Mouse (Mus musculus): Measurements from ENCODE around the gene Rspry1. TPM values are rescaled to one million over a fixed set of nuclear protein-coding genes. Genes with fewer than 3 reads are reported as not detected.

Gene Rspry1
- total RNA-seq (2014; rRNA removed) (29.6 and 36.1 TPM in 2 replicates), polyA plus RNA-seq (2015; fragmentation: Nextera tagmentation; extraction: Ambion mirVana) (31.4 and 34.1 TPM in 2 replicates)

DNA sequence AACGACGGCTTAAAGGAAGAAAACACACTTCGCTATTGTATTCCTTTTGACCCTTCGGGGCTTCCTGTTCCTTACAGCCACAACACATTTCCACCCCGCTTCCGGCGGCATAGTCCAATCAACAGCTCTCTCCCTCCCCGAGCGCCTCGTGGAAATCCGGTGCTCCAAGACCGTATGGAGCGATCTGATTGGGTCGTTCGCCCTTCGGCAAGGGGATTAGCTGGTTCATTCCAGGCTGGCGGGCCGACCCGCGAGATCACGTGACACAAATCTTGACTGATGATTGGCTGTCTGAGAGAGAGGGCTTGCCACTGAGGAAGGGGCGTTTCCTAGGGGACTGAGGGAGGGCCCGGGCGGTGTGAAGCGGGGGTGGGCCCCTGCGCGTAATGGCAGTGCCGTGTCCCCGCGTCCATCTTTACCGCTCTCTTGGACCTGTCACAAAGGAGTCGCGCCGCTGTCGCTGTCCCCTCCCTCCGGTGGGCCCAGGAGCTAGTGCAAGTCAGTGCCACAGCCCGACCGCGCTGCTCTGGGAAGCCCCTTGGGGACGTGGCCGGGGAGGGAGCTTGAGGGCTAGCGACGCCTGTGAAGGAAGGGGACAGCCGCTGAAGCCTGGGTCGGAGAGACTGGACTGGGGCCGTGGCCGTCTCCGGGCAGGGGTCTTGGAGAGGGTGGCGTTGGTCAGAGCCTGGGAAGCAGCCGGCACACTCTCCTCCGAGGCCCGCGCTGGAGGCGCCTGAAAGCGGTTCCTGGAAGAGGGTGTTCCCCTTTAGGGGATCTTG, at the start of gene Rspry1, which contains the start of gene Fam192a:
TSS of gene Rspry1 (plus strand) at position 331 of the 779 bp plus-strand sequence.
TSS of gene Fam192a (minus strand) at position 391 of the 779 bp plus-strand sequence.
- Histone ChIP-seq H3K27me3 (ENCODE audit: insufficient read depth, low read length) (no peaks in the 10 kb centered on the region), H3K9me3 (ENCODE audit: low read length) (no peaks in the 10 kb centered on the region), H3K9ac (replicated peaks; ENCODE audit: low read length) (peak within 1 kb of the TSS; percentile 93), H3K4me1 (ENCODE audit: insufficient read depth, low read length) (peaks cover 16% of the 10 kb centered on the region; the same call in 1 of the 2 replicates), H3K4me2 (ENCODE audit: low read depth, low read length) (peak within 1 kb of the TSS; percentile 100), H3K4me3 (ENCODE audit: low read length) (peak within 1 kb of the TSS; percentile 98), H3K36me3 (ENCODE audit: insufficient read depth, low read length) (no peaks in the 10 kb centered on the region), H3K27ac (peak within 1 kb of the TSS; percentile 97)
- TF ChIP-seq CTCF (IDR thresholded peaks at IDR 0.05; ENCODE audit: low read depth) = no peak
- ATAC-seq (peak; percentile 100), DNase-seq (ENCODE audit: low spot score) (peak; percentile 100)
- under 1% methylated on average over 55 of the region's 55 CpGs for WGBS

DNA sequence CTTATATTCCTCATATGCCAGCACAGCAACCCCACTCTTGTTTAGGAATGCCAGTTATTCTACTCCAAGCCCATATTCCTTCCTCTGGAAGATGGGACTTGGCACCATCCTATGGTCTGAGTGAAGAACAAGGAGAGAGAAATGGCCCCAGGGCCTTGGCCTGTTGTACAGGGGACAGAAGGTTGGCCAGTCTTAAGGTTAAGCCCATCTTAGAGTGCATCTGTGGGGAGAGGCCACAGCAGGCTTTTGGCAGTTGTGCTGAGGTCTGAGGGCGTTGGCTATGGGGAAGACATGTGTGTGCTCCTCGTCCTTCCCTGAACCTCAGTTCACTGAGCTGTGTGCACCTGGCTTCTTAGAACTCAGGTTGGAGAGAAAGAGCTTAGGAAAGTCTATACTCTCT, 49.0 kb upstream of the Rspry1 start:
- ATAC-seq = no peak

DNA sequence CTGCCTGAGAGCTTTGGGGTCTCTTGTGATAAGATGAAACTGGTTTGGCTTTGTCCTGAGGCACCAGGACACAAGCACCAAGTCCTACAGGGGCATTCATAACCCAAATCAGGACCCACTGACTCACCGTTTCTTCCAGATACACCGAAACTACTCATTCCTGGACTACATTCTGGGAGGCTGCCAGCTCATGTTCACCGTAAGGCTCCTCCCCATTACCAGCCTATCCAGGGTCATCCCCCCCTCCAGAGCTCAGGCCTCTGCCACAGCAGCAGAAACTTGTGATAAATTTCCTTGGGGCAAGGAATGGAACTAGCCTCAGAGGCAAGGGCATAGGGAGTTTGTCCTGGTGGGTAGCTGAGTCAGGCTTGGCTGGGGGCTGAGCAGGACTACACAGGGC, 44.5 kb upstream of the Rspry1 start:
- H3K4me2 ChIP-seq (ENCODE audit: low read depth, low read length) = no peak overlapping the region
- H3K27me3 ChIP-seq (ENCODE audit: insufficient read depth, low read length) = no peaks in the 10 kb centered on the region
- peaks cover 8% of the 10 kb centered on the region for H3K4me1 ChIP-seq (ENCODE audit: insufficient read depth, low read length)
- DNase-seq (ENCODE audit: low spot score) = no peak
- no peak overlapping the region for H3K27ac ChIP-seq
- peaks cover 4% of the 10 kb centered on the region; the same call in 1 of the 2 replicates for H3K36me3 ChIP-seq (ENCODE audit: insufficient read depth, low read length)
- 62% methylated on average over 3 of the region's 3 CpGs for WGBS
- no peak overlapping the region for H3K4me3 ChIP-seq (ENCODE audit: low read length)
- H3K9me3 ChIP-seq (ENCODE audit: low read length) = no peaks in the 10 kb centered on the region
- ATAC-seq = no peak
- no peak for TF ChIP-seq CTCF (IDR thresholded peaks at IDR 0.05; ENCODE audit: low read depth)
- H3K9ac ChIP-seq (replicated peaks; ENCODE audit: low read length) = no peak overlapping the region

More for the DNA sequence above, 49.0 kb upstream of the Rspry1 start:
- 0 out of 2 replicates have a peak overlapping the region, but pooled peaks have one; percentile 85 for H3K27ac ChIP-seq
- H3K27me3 ChIP-seq (ENCODE audit: insufficient read depth, low read length) = no peaks in the 10 kb centered on the region
- no peaks in the 10 kb centered on the region for H3K9me3 ChIP-seq (ENCODE audit: low read length)
- no peak overlapping the region for H3K9ac ChIP-seq (replicated peaks; ENCODE audit: low read length)
- TF ChIP-seq CTCF (IDR thresholded peaks at IDR 0.05; ENCODE audit: low read depth) = no peak
- WGBS = 56% methylated on average over 2 of the region's 2 CpGs
- no peak overlapping the region for H3K4me2 ChIP-seq (ENCODE audit: low read depth, low read length)
- no peak for DNase-seq (ENCODE audit: low spot score)
- peaks cover 13% of the 10 kb centered on the region for H3K4me1 ChIP-seq (ENCODE audit: insufficient read depth, low read length)
- H3K4me3 ChIP-seq (ENCODE audit: low read length) = no peak overlapping the region
- H3K36me3 ChIP-seq (ENCODE audit: insufficient read depth, low read length) = no peaks in the 10 kb centered on the region

DNA sequence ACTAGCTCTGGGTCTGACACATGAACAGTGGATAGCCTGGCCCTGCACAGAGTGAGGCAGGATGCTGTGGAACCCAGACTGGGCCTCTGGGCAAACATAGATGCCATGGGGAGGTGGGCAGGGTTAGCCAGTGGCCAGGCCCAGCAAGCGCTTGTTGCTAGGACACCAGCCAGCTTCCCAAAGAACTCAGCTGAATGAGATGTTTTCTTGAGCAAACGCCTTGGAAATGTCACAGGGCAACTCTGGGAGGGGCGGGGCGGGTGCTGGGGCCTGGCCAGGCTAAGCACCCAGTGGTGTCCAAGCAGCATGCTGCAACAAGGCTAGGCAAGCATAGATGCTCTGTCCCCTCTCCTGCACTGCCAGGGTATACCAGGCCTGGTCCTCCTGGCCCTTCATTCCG, 40.5 kb upstream of the Rspry1 start:
- H3K4me1 ChIP-seq (ENCODE audit: insufficient read depth, low read length) = peaks cover 12% of the 10 kb centered on the region
- DNase-seq (ENCODE audit: low spot score) (peak; percentile 81), ATAC-seq (peak; percentile 82)
- no peak overlapping the region for H3K4me2 ChIP-seq (ENCODE audit: low read depth, low read length)
- H3K36me3 ChIP-seq (ENCODE audit: insufficient read depth, low read length) = peaks cover 4% of the 10 kb centered on the region; the same call in 1 of the 2 replicates
- H3K27ac ChIP-seq = peak overlapping the region; percentile 36; the same call in 1 of the 2 replicates
- H3K9ac ChIP-seq (replicated peaks; ENCODE audit: low read length) = no peak overlapping the region
- no peaks in the 10 kb centered on the region for H3K27me3 ChIP-seq (ENCODE audit: insufficient read depth, low read length)
- H3K9me3 ChIP-seq (ENCODE audit: low read length) = no peaks in the 10 kb centered on the region
- TF ChIP-seq CTCF (IDR thresholded peaks at IDR 0.05; ENCODE audit: low read depth) = no peak
- WGBS = 21% methylated on average over 5 of the region's 5 CpGs
- no peak overlapping the region for H3K4me3 ChIP-seq (ENCODE audit: low read length)

DNA sequence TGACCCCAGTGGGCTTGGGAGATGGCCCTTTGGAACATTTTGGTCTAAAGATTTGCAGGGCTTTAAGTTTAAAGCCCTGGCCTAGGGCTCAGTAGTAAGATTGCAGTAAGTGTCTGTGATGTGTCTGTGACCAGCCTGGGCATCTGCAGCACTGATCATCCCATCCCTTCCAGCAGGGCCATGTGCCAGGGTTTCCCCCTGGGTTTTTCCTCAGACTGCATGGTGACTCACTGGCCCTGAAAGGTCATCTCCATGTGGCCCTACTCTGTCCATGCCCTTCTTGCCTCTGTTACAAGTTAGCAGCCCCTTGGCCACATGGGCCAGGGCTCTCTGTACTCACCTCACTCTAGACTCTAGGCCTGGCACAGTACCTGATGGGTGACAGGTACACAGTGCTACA, 37.3 kb upstream of the Rspry1 start:
- Histone ChIP-seq H3K4me2 (ENCODE audit: low read depth, low read length) (no peak overlapping the region), H3K36me3 (ENCODE audit: insufficient read depth, low read length) (no peaks in the 10 kb centered on the region), H3K9ac (replicated peaks; ENCODE audit: low read length) (no peak overlapping the region), H3K27ac (no peak overlapping the region), H3K4me3 (ENCODE audit: low read length) (no peak overlapping the region), H3K27me3 (ENCODE audit: insufficient read depth, low read length) (no peaks in the 10 kb centered on the region), H3K4me1 (ENCODE audit: insufficient read depth, low read length) (peaks cover 34% of the 10 kb centered on the region), H3K9me3 (ENCODE audit: low read length) (no peaks in the 10 kb centered on the region)
- TF ChIP-seq CTCF (IDR thresholded peaks at IDR 0.05; ENCODE audit: low read depth) = no peak
- DNase-seq (ENCODE audit: low spot score) (no peak), ATAC-seq (no peak)

DNA sequence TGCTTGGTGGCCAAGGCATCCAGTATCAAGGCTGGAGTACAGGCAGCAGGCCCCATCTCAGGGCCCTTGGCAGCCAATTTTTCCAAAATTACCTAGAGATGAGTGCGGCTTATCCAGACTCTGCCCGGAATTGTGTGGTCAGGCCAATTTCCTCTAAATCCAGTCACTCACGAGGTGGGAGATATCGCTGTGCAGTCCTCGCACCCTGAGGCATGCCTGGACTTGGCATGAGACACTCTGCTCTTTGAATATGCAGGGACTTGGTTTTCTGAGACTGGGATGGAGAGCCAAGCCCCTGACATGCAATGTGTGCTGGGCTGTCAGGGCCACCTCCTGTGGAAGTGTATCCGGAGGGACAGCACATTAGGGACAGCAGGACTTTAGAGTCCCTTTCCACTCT, 35.7 kb upstream of the Rspry1 start:
- Histone ChIP-seq H3K9me3 (ENCODE audit: low read length) (no peaks in the 10 kb centered on the region), H3K4me3 (ENCODE audit: low read length) (no peak overlapping the region), H3K4me2 (ENCODE audit: low read depth, low read length) (no peak overlapping the region), H3K27ac (peak overlapping the region; percentile 81; the same call in 1 of the 2 replicates), H3K27me3 (ENCODE audit: insufficient read depth, low read length) (no peaks in the 10 kb centered on the region), H3K36me3 (ENCODE audit: insufficient read depth, low read length) (no peaks in the 10 kb centered on the region), H3K9ac (replicated peaks; ENCODE audit: low read length) (0 out of 2 replicates have a peak overlapping the region, but pooled peaks have one; percentile 28), H3K4me1 (ENCODE audit: insufficient read depth, low read length) (peaks cover 31% of the 10 kb centered on the region)
- no peak for TF ChIP-seq CTCF (IDR thresholded peaks at IDR 0.05; ENCODE audit: low read depth)
- DNase-seq (ENCODE audit: low spot score) (no peak), ATAC-seq (no peak)
- 40% methylated on average over 6 of the region's 6 CpGs for WGBS
